Mouse (Mus musculus): ENCODE results near the gene H2-K1. TPM values are rescaled to one million over a fixed set of nuclear protein-coding genes. Genes with fewer than 3 reads are reported as not detected.

Gene H2-K1
- total and polyA plus RNA-seq, 2 experiments from 2014 or later = 21.6 to 26.2 TPM

- WGBS = 61% methylated on average over 9 of the region's 9 CpGs
- Histone ChIP-seq H3K4me2 (ENCODE audit: low read depth, low read length) (peak overlapping the region; percentile 98), H3K36me3 (ENCODE audit: insufficient read depth, low read length) (peaks cover 3% of the 10 kb centered on the region; the same call in 1 of the 2 replicates), H3K9me3 (ENCODE audit: low read length) (no peaks in the 10 kb centered on the region), H3K27me3 (ENCODE audit: insufficient read depth, low read length) (no peaks in the 10 kb centered on the region), H3K9ac (replicated peaks; ENCODE audit: low read length) (peak overlapping the region; percentile 92), H3K27ac (peak overlapping the region; percentile 97), H3K4me1 (ENCODE audit: insufficient read depth, low read length) (peaks cover 22% of the 10 kb centered on the region), H3K4me3 (ENCODE audit: low read length) (peak overlapping the region; percentile 87)
- TF ChIP-seq CTCF (IDR thresholded peaks at IDR 0.05; ENCODE audit: low read depth) = no peak
- no peak for DNase-seq (ENCODE audit: low spot score)
- no peak for ATAC-seq
These were observed 23.5 kb upstream of the H2-K1 start for GRCm38 (mm10) chr17:34023678-34024077.

GRCm38 (mm10) chr17:34022987-34023386 is 22.8 kb upstream of the H2-K1 start:
- Histone ChIP-seq H3K9ac (replicated peaks; ENCODE audit: low read length) (no peak overlapping the region), H3K4me2 (ENCODE audit: low read depth, low read length) (no peak overlapping the region), H3K36me3 (ENCODE audit: insufficient read depth, low read length) (no peaks in the 10 kb centered on the region), H3K9me3 (ENCODE audit: low read length) (no peaks in the 10 kb centered on the region), H3K4me3 (ENCODE audit: low read length) (no peak overlapping the region), H3K4me1 (ENCODE audit: insufficient read depth, low read length) (peaks cover 17% of the 10 kb centered on the region), H3K27ac (no peak overlapping the region), H3K27me3 (ENCODE audit: insufficient read depth, low read length) (no peaks in the 10 kb centered on the region)
- WGBS = 97% methylated on average over 20 of the region's 20 CpGs
- ATAC-seq (no peak), DNase-seq (ENCODE audit: low spot score) (no peak)
- TF ChIP-seq CTCF (IDR thresholded peaks at IDR 0.05; ENCODE audit: low read depth) = no peak

- no peak for ATAC-seq
- 92% methylated on average over 14 of the region's 14 CpGs for WGBS
- peaks cover 14% of the 10 kb centered on the region for H3K4me1 ChIP-seq (ENCODE audit: insufficient read depth, low read length)
- H3K9me3 ChIP-seq (ENCODE audit: low read length) = no peaks in the 10 kb centered on the region
- no peak for TF ChIP-seq CTCF (IDR thresholded peaks at IDR 0.05; ENCODE audit: low read depth)
- DNase-seq (ENCODE audit: low spot score) = no peak
- H3K27me3 ChIP-seq (ENCODE audit: insufficient read depth, low read length) = no peaks in the 10 kb centered on the region
- no peak overlapping the region for H3K4me3 ChIP-seq (ENCODE audit: low read length)
- no peaks in the 10 kb centered on the region for H3K36me3 ChIP-seq (ENCODE audit: insufficient read depth, low read length)
- no peak overlapping the region for H3K4me2 ChIP-seq (ENCODE audit: low read depth, low read length)
- no peak overlapping the region for H3K27ac ChIP-seq
- H3K9ac ChIP-seq (replicated peaks; ENCODE audit: low read length) = no peak overlapping the region
These were observed 22.3 kb upstream of the H2-K1 start for GRCm38 (mm10) chr17:34022414-34022783.

GRCm38 (mm10) chr17:34021539-34022413 is 21.6 kb upstream of the H2-K1 start:
- ATAC-seq (no peak), DNase-seq (ENCODE audit: low spot score) (no peak)
- no peak overlapping the region for H3K9ac ChIP-seq (replicated peaks; ENCODE audit: low read length)
- no peaks in the 10 kb centered on the region for H3K36me3 ChIP-seq (ENCODE audit: insufficient read depth, low read length)
- H3K4me3 ChIP-seq (ENCODE audit: low read length) = no peak overlapping the region
- no peak for TF ChIP-seq CTCF (IDR thresholded peaks at IDR 0.05; ENCODE audit: low read depth)
- no peaks in the 10 kb centered on the region for H3K27me3 ChIP-seq (ENCODE audit: insufficient read depth, low read length)
- WGBS = 95% methylated on average over 23 of the region's 23 CpGs
- H3K4me1 ChIP-seq (ENCODE audit: insufficient read depth, low read length) = peaks cover 8% of the 10 kb centered on the region; the same call in 1 of the 2 replicates
- H3K4me2 ChIP-seq (ENCODE audit: low read depth, low read length) = no peak overlapping the region
- no peaks in the 10 kb centered on the region for H3K9me3 ChIP-seq (ENCODE audit: low read length)
- no peak overlapping the region for H3K27ac ChIP-seq

- no peaks in the 10 kb centered on the region for H3K36me3 ChIP-seq (ENCODE audit: insufficient read depth, low read length)
- no peak overlapping the region for H3K27ac ChIP-seq
- ATAC-seq = no peak
- no peaks in the 10 kb centered on the region for H3K9me3 ChIP-seq (ENCODE audit: low read length)
- H3K9ac ChIP-seq (replicated peaks; ENCODE audit: low read length) = no peak overlapping the region
- TF ChIP-seq CTCF (IDR thresholded peaks at IDR 0.05; ENCODE audit: low read depth) = no peak
- H3K4me1 ChIP-seq (ENCODE audit: insufficient read depth, low read length) = no peaks in the 10 kb centered on the region
- no peak overlapping the region for H3K4me2 ChIP-seq (ENCODE audit: low read depth, low read length)
- WGBS = 95% methylated on average over 8 of the region's 8 CpGs
- no peak for DNase-seq (ENCODE audit: low spot score)
- no peaks in the 10 kb centered on the region for H3K27me3 ChIP-seq (ENCODE audit: insufficient read depth, low read length)
- no peak overlapping the region for H3K4me3 ChIP-seq (ENCODE audit: low read length)
These were observed 13.3 kb upstream of the H2-K1 start for GRCm38 (mm10) chr17:34013436-34013835.

GRCm38 (mm10) chr17:34010156-34010555 is 10.0 kb upstream of the H2-K1 start:
- no peak for TF ChIP-seq CTCF (IDR thresholded peaks at IDR 0.05; ENCODE audit: low read depth)
- H3K36me3 ChIP-seq (ENCODE audit: insufficient read depth, low read length) = no peaks in the 10 kb centered on the region
- no peak overlapping the region for H3K4me2 ChIP-seq (ENCODE audit: low read depth, low read length)
- no peaks in the 10 kb centered on the region for H3K9me3 ChIP-seq (ENCODE audit: low read length)
- no peaks in the 10 kb centered on the region for H3K4me1 ChIP-seq (ENCODE audit: insufficient read depth, low read length)
- no peaks in the 10 kb centered on the region for H3K27me3 ChIP-seq (ENCODE audit: insufficient read depth, low read length)
- DNase-seq (ENCODE audit: low spot score) = no peak
- WGBS = 79% methylated on average over 5 of the region's 5 CpGs
- H3K4me3 ChIP-seq (ENCODE audit: low read length) = no peak overlapping the region
- no peak for ATAC-seq
- H3K9ac ChIP-seq (replicated peaks; ENCODE audit: low read length) = no peak overlapping the region
- H3K27ac ChIP-seq = no peak overlapping the region

- no peak for TF ChIP-seq CTCF (IDR thresholded peaks at IDR 0.05; ENCODE audit: low read depth)
- Histone ChIP-seq H3K9me3 (ENCODE audit: low read length) (no peaks in the 10 kb centered on the region), H3K27ac (no peak overlapping the region), H3K4me2 (ENCODE audit: low read depth, low read length) (no peak overlapping the region), H3K4me3 (ENCODE audit: low read length) (no peak overlapping the region), H3K36me3 (ENCODE audit: insufficient read depth, low read length) (no peaks in the 10 kb centered on the region), H3K27me3 (ENCODE audit: insufficient read depth, low read length) (no peaks in the 10 kb centered on the region), H3K9ac (replicated peaks; ENCODE audit: low read length) (no peak overlapping the region), H3K4me1 (ENCODE audit: insufficient read depth, low read length) (no peaks in the 10 kb centered on the region)
- DNase-seq (ENCODE audit: low spot score) (no peak), ATAC-seq (no peak)
- 66% methylated on average over 2 of the region's 2 CpGs for WGBS
These were observed 6.4 kb upstream of the H2-K1 start for GRCm38 (mm10) chr17:34006570-34006969.

All from hindbrain, postnatal 0 days (tissue).